Mouse (Mus musculus) liver, embryonic 14.5 days (tissue): ENCODE data around the gene Grrp1. TPM values are rescaled to one million over a fixed set of nuclear protein-coding genes. Genes with fewer than 3 reads are reported as not detected.

Experiments used
- ATAC-seq: fragments of 200-750 bp; cut with Nextera tagmentation; 2 replicates; pipeline ENCODE4 v1.8.0; 2017; ENCODE audit warnings: moderate number of reproducible peaks, mild to moderate bottlenecking, moderate library complexity; ENCODE audit not compliant: insufficient read depth
- DNase-seq, 3 experiments: peaks; one replicate each; pipeline ENCODE4 v3.0.0-alpha.2; 2012 to 2013; ENCODE audit warnings: low read depth in 3 of 3, low spot score in 3 of 3
- H3K27ac ChIP-seq: fragments of 300-500 bp; sonication (generic); 2 replicates; pipeline ENCODE4 v1.5.1; 2014; ENCODE audit warnings: moderate library complexity, mild to moderate bottlenecking, control low read depth, inconsistent platforms
- H3K27me3 ChIP-seq: fragments of 300-500 bp; sonication (generic); 2 replicates; pipeline ENCODE4 v1.6.1; 2014; ENCODE audit warnings: mild to moderate bottlenecking, low read length, moderate library complexity; ENCODE audit not compliant: control insufficient read depth, insufficient read depth
- H3K36me3 ChIP-seq: fragments of 300-500 bp; sonication (generic); replicated peaks from 2 replicates; pipeline ENCODE4 v1.6.1; 2014; ENCODE audit warnings: low read depth; ENCODE audit not compliant: control insufficient read depth, insufficient read depth
- H3K4me1 ChIP-seq, 2 experiments: fragments of 200-500 bp in 1 of 2; fragments of 300-500 bp in 1 of 2; sonication (generic) in 1 of 2; replicated peaks; 2 replicates each; pipeline ENCODE4 v1.6.1; 2012 to 2014; ENCODE audit warnings: antibody characterized with exemption in 1 of 2, inconsistent platforms in 1 of 2, low read length in 1 of 2; ENCODE audit not compliant: control insufficient read depth in 2 of 2, insufficient read depth in 2 of 2
- H3K4me2 ChIP-seq: fragments of 300-500 bp; sonication (generic); 2 replicates; pipeline ENCODE4 v1.6.1; 2014; ENCODE audit warnings: low read depth, mild to moderate bottlenecking, control low read depth, moderate library complexity
- H3K4me3 ChIP-seq, 2 experiments: fragments of 200-500 bp in 1 of 2; fragments of 300-500 bp in 1 of 2; sonication (generic) in 1 of 2; 2 replicates each; pipeline ENCODE4 v1.5.1; 2012 to 2014; ENCODE audit warnings: low read depth in 2 of 2, low read length in 2 of 2, mild to moderate bottlenecking in 2 of 2, control low read depth in 1 of 2, inconsistent platforms in 1 of 2, moderate library complexity in 1 of 2; ENCODE audit not compliant: insufficient read depth in 1 of 2
- H3K9ac ChIP-seq: fragments of 300-500 bp; sonication (generic); replicated peaks from 2 replicates; pipeline ENCODE4 v1.6.1; 2014; ENCODE audit warnings: mild to moderate bottlenecking, control low read depth, moderate library complexity
- H3K9me3 ChIP-seq: fragments of 300-500 bp; sonication (generic); 2 replicates; pipeline ENCODE4 v1.6.1; 2016; ENCODE audit warnings: low read length, mixed read lengths; ENCODE audit not compliant: control insufficient read depth
- CTCF ChIP-seq: IDR thresholded peaks from 2 replicates; pipeline ENCODE4 v1.5.1; 2016; ENCODE audit warnings: antibody characterized with exemption, low read depth, control low read depth
- EP300 ChIP-seq: IDR thresholded peaks from 2 replicates; pipeline ENCODE4 v1.6.1; 2016; ENCODE audit warnings: antibody characterized with exemption, low read depth
- WGBS: fragments of 180-500 bp; shearing (Covaris S2); extraction: QIAGEN DNeasy Blood & Tissue Kit; methylation state at CpG from one replicate; pipeline ENCODE4 v1.1.7; 2014; ENCODE audit not compliant: insufficient replicate concordance; 5-methylcytosine and 5-hydroxymethylcytosine counted together
- polyA plus RNA-seq, 2 experiments: library from polyadenylated mRNA; depleted of rRNA in 1 of 2; stranded (reverse) in 1 of 2; unstranded in 1 of 2; fragments of >200 nt; fragmentation: Nextera tagmentation in 1 of 2; extraction: Ambion mirVana in 1 of 2; gene quantifications; 2 replicates each; pipeline versions ENCODE4 v1.2.1 to v1.2.3; 2012 to 2014

Grrp1 gene
- polyA plus RNA-seq, 2 experiments, result 0.55 to 0.77 TPM

GRCm38 (mm10) chr4:134206488-134207053 is 47.3 kb downstream of the Grrp1 start:
- Histone ChIP-seq H3K4me3 (no peak overlapping the region), H3K4me2 (no peak overlapping the region), H3K4me1 (no peaks in the 10 kb centered on the region; a peak in 1 of 4 replicates), H3K27me3 (no peaks in the 10 kb centered on the region), H3K9me3 (no peaks in the 10 kb centered on the region), H3K36me3 (no peaks in the 10 kb centered on the region), H3K27ac (no peak overlapping the region), H3K9ac (no peak overlapping the region)
- 45% methylated on average over 6 of the region's 6 CpGs for WGBS
- no peak for DNase-seq
- ATAC-seq, result no peak
- TF ChIP-seq EP300, result no peak
- no peak for TF ChIP-seq CTCF

- H3K27me3 ChIP-seq, result no peaks in the 10 kb centered on the region
- H3K4me3 ChIP-seq, result no peak overlapping the region
- no peak overlapping the region for H3K27ac ChIP-seq
- H3K36me3 ChIP-seq, result no peaks in the 10 kb centered on the region
- no peaks in the 10 kb centered on the region for H3K9me3 ChIP-seq
- no peaks in the 10 kb centered on the region; a peak in 1 of 4 replicates for H3K4me1 ChIP-seq
- WGBS, result 39% methylated on average over 17 of the region's 17 CpGs
- no peak for ATAC-seq
- no peak overlapping the region for H3K9ac ChIP-seq
- H3K4me2 ChIP-seq, result no peak overlapping the region
- DNase-seq, result no peak
- TF ChIP-seq EP300 (no peak), CTCF (no peak)
Observed at GRCm38 (mm10) chr4:134203340-134203896, 50.5 kb downstream of the Grrp1 start.

- TF ChIP-seq CTCF (no peak), EP300 (no peak)
- no peak within 1 kb of the TSS for H3K4me3 ChIP-seq
- no peaks in the 10 kb centered on the region; a peak in 1 of 4 replicates for H3K4me1 ChIP-seq
- no peak within 1 kb of the TSS for H3K9ac ChIP-seq
- no peaks in the 10 kb centered on the region for H3K9me3 ChIP-seq
- DNase-seq (no peak), ATAC-seq (no peak)
- no peak within 1 kb of the TSS for H3K27ac ChIP-seq
- 69% methylated on average over 4 of the region's 4 CpGs for WGBS
- no peaks in the 10 kb centered on the region for H3K36me3 ChIP-seq
- no peak within 1 kb of the TSS for H3K4me2 ChIP-seq
- no peaks in the 10 kb centered on the region for H3K27me3 ChIP-seq
Observed at GRCm38 (mm10) chr4:134202904-134203303, 51.0 kb downstream of the Grrp1 start, which contains the start of gene Gm7534. Gm7534 (minus strand) TSS chr4:134203004.

Other genes with a start within 250 kb of the Grrp1 start
- gene Lin28a, start 235.3 kb downstream of the Grrp1 start, polyA plus RNA-seq (2012; rRNA removed), result 0.70 and 0.95 TPM in 2 replicates
- gene Lin28a, start 235.3 kb downstream of the Grrp1 start, polyA plus RNA-seq (2014; fragmentation: Nextera tagmentation; extraction: Ambion mirVana), result 0.28 and 0.42 TPM in 2 replicates
- gene Zfp683, start 200.3 kb downstream of the Grrp1 start, polyA plus RNA-seq (2012; rRNA removed), result 0.03 and 0.06 TPM in 2 replicates
- gene Zfp683, start 200.3 kb downstream of the Grrp1 start, polyA plus RNA-seq (2014; fragmentation: Nextera tagmentation; extraction: Ambion mirVana), result not detected in 2 replicates
- gene Crybg2, start 193.3 kb downstream of the Grrp1 start, polyA plus RNA-seq (2012; rRNA removed), result 0.23 TPM in 2 replicates
- 0.42 and 0.67 TPM in 2 replicates for gene Crybg2, start 193.3 kb downstream of the Grrp1 start, polyA plus RNA-seq (2014; fragmentation: Nextera tagmentation; extraction: Ambion mirVana)
- gene Cd52, start 159.0 kb downstream of the Grrp1 start, polyA plus RNA-seq (2012; rRNA removed), result 17.1 and 31.5 TPM in 2 replicates
- gene Cd52, start 159.0 kb downstream of the Grrp1 start, polyA plus RNA-seq (2014; fragmentation: Nextera tagmentation; extraction: Ambion mirVana), result 31.0 and 36.7 TPM in 2 replicates
- gene Ubxn11, start 151.5 kb downstream of the Grrp1 start, polyA plus RNA-seq (2012; rRNA removed), result 1.4 TPM in 2 replicates
- gene Ubxn11, start 151.5 kb downstream of the Grrp1 start, polyA plus RNA-seq (2014; fragmentation: Nextera tagmentation; extraction: Ambion mirVana), result 2.0 and 3.7 TPM in 2 replicates
- gene Sh3bgrl3, start 125.3 kb downstream of the Grrp1 start, polyA plus RNA-seq (2012; rRNA removed), result 70.8 and 79.9 TPM in 2 replicates
- gene Sh3bgrl3, start 125.3 kb downstream of the Grrp1 start, polyA plus RNA-seq (2014; fragmentation: Nextera tagmentation; extraction: Ambion mirVana), result 142 and 153 TPM in 2 replicates
- 14.2 and 16.9 TPM in 2 replicates for gene Cep85, start 67.0 kb downstream of the Grrp1 start, polyA plus RNA-seq (2012; rRNA removed)
- 30.2 and 35.2 TPM in 2 replicates for gene Cep85, start 67.0 kb downstream of the Grrp1 start, polyA plus RNA-seq (2014; fragmentation: Nextera tagmentation; extraction: Ambion mirVana)
- gene Gm7534, start 51.1 kb downstream of the Grrp1 start, polyA plus RNA-seq (2012; rRNA removed), result not detected in 2 replicates
- gene Gm7534, start 51.1 kb downstream of the Grrp1 start, polyA plus RNA-seq (2014; fragmentation: Nextera tagmentation; extraction: Ambion mirVana), result not detected in 2 replicates
- not detected in 2 replicates for gene Catsper4, start 26.7 kb downstream of the Grrp1 start, polyA plus RNA-seq (2012; rRNA removed)
- gene Catsper4, start 26.7 kb downstream of the Grrp1 start, polyA plus RNA-seq (2014; fragmentation: Nextera tagmentation; extraction: Ambion mirVana), result not detected in 2 replicates
- gene Cnksr1, start 15.7 kb downstream of the Grrp1 start, polyA plus RNA-seq (2012; rRNA removed), result 0.05 and 0.06 TPM in 2 replicates
- gene Cnksr1, start 15.7 kb downstream of the Grrp1 start, polyA plus RNA-seq (2014; fragmentation: Nextera tagmentation; extraction: Ambion mirVana), result 0.35 TPM in 1 of 2 replicates, not detected in the other
- gene E130218I03Rik, start 10.4 kb downstream of the Grrp1 start, polyA plus RNA-seq (2012; rRNA removed), result not detected in 2 replicates
- not detected in 2 replicates for gene E130218I03Rik, start 10.4 kb downstream of the Grrp1 start, polyA plus RNA-seq (2014; fragmentation: Nextera tagmentation; extraction: Ambion mirVana)
- 5.6 and 6.4 TPM in 2 replicates for gene Zfp593, start 8.5 kb downstream of the Grrp1 start, polyA plus RNA-seq (2012; rRNA removed)
- 7.1 TPM in 2 replicates for gene Zfp593, start 8.5 kb downstream of the Grrp1 start, polyA plus RNA-seq (2014; fragmentation: Nextera tagmentation; extraction: Ambion mirVana)
- not detected in 2 replicates for gene Gm30191, start 7.2 kb downstream of the Grrp1 start, polyA plus RNA-seq (2012; rRNA removed)
- gene Gm30191, start 7.2 kb downstream of the Grrp1 start, polyA plus RNA-seq (2014; fragmentation: Nextera tagmentation; extraction: Ambion mirVana), result not detected in 2 replicates
- 2.8 and 4.5 TPM in 2 replicates for gene Pdik1l, start 33.8 kb upstream of the Grrp1 start, polyA plus RNA-seq (2012; rRNA removed)
- gene Pdik1l, start 33.8 kb upstream of the Grrp1 start, polyA plus RNA-seq (2014; fragmentation: Nextera tagmentation; extraction: Ambion mirVana), result 11.7 and 12.4 TPM in 2 replicates
- gene Trim63, start 61.0 kb upstream of the Grrp1 start, polyA plus RNA-seq (2012; rRNA removed), result 0.07 TPM in 1 of 2 replicates, not detected in the other
- gene Trim63, start 61.0 kb upstream of the Grrp1 start, polyA plus RNA-seq (2014; fragmentation: Nextera tagmentation; extraction: Ambion mirVana), result not detected in 2 replicates
- gene Slc30a2, start 89.1 kb upstream of the Grrp1 start, polyA plus RNA-seq (2012; rRNA removed), result 0.02 TPM in 1 of 2 replicates, not detected in the other
- not detected in 2 replicates for gene Slc30a2, start 89.1 kb upstream of the Grrp1 start, polyA plus RNA-seq (2014; fragmentation: Nextera tagmentation; extraction: Ambion mirVana)
- 0.04 and 0.16 TPM in 2 replicates for gene Extl1, start 129.7 kb upstream of the Grrp1 start, polyA plus RNA-seq (2012; rRNA removed)
- gene Extl1, start 129.7 kb upstream of the Grrp1 start, polyA plus RNA-seq (2014; fragmentation: Nextera tagmentation; extraction: Ambion mirVana), result 0.04 and 0.11 TPM in 2 replicates
- 3.9 and 4.3 TPM in 2 replicates for gene Pafah2, start 142.2 kb upstream of the Grrp1 start, polyA plus RNA-seq (2012; rRNA removed)
- 4.3 and 5.4 TPM in 2 replicates for gene Pafah2, start 142.2 kb upstream of the Grrp1 start, polyA plus RNA-seq (2014; fragmentation: Nextera tagmentation; extraction: Ambion mirVana)
- 46.2 and 104 TPM in 2 replicates for gene Stmn1, start 214.2 kb upstream of the Grrp1 start, polyA plus RNA-seq (2012; rRNA removed)
- 404 and 464 TPM in 2 replicates for gene Stmn1, start 214.2 kb upstream of the Grrp1 start, polyA plus RNA-seq (2014; fragmentation: Nextera tagmentation; extraction: Ambion mirVana)
- 4.1 and 5.7 TPM in 2 replicates for gene Paqr7, start 242.6 kb upstream of the Grrp1 start, polyA plus RNA-seq (2012; rRNA removed)
- gene Paqr7, start 242.6 kb upstream of the Grrp1 start, polyA plus RNA-seq (2014; fragmentation: Nextera tagmentation; extraction: Ambion mirVana), result 1.9 and 2.3 TPM in 2 replicates